Mouse (Mus musculus): Measurements from ENCODE around the gene Kcnh6. TPM values are rescaled to one million over a fixed set of nuclear protein-coding genes. Genes with fewer than 3 reads are reported as not detected.

Gene Kcnh6
- polyA plus RNA-seq, 1 experiment from 2014 or later, result 2.2 TPM

DNA sequence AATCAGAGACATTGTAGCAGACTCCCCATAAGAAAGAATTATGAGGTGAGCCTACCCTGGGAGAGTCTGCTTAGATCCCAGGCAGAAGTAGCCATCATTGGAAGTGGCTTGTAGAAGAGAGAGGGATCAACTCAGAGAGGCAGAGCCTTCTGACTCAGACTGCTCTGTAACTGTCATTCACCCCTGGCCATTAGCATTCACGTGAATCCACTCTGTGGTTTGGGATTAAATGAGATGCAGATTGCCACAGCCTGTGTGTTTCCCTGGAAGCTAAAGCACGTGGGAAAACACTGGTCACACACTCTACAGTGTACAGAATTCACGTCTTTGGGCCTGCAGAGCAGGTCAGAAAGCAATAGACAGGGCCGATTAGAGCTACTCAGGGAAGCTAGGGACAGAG is 23.5 kb upstream of the Kcnh6 start:
- Histone ChIP-seq H3K4me1 (replicated peaks) (no peaks in the 10 kb centered on the region), H3K9ac (no peak overlapping the region), H3K36me3 (no peaks in the 10 kb centered on the region), H3K27me3 (replicated peaks) (no peaks in the 10 kb centered on the region), H3K27ac (no peak overlapping the region), H3K4me3 (replicated peaks) (no peak overlapping the region), H3K9me3 (no peaks in the 10 kb centered on the region), H3K4me2 (replicated peaks) (no peak overlapping the region)
- 77% methylated on average over 4 of the region's 4 CpGs for WGBS
- no peak for ATAC-seq

DNA sequence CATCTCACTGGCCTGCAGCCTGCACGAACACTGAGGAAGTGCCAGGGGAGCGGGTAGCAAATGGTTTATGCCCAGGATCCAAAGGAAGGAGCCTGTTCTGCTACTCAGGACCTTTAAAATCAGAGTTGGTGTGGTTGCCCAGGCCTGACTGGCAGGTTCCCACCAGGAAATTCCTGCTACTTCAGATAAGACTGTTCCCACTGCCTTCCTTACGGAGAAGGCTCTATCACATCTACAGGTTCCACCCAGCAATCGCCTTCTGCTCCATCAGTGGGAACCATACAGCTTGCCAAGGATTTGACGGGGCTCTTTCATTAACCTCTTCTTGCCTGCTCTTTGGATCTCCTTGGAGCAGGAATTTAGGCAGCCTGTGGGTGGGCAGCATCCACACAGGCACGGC is 20.5 kb upstream of the Kcnh6 start:
- Histone ChIP-seq H3K4me3 (replicated peaks) (no peak overlapping the region), H3K9me3 (no peaks in the 10 kb centered on the region), H3K27me3 (replicated peaks) (no peaks in the 10 kb centered on the region), H3K4me2 (replicated peaks) (no peak overlapping the region), H3K4me1 (replicated peaks) (no peaks in the 10 kb centered on the region), H3K9ac (no peak overlapping the region), H3K27ac (no peak overlapping the region), H3K36me3 (no peaks in the 10 kb centered on the region)
- ATAC-seq, result no peak
- 74% methylated on average over 6 of the region's 6 CpGs for WGBS

DNA sequence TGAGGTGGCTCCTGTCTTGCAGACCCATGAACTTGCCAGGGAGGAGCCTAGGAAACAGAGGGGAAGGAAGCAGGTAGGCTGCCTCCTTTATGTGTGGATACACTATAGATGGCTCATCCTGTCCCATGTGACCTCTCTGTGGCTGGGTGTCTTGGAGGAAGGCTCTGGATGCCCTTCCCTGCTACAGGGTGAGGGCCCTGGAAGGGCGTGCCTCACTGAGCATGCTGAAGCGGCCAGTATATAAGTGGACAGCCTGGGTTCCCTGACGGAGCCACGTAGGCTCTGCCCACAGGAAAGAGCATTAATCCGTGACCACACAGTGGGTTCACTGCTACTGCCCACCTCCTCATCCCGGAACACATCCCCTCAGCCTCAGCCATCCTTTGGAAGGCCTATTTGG is 18.5 kb upstream of the Kcnh6 start:
- H3K27ac ChIP-seq, result no peak overlapping the region
- no peak for ATAC-seq
- H3K4me1 ChIP-seq (replicated peaks), result no peaks in the 10 kb centered on the region
- no peaks in the 10 kb centered on the region for H3K9me3 ChIP-seq
- no peaks in the 10 kb centered on the region for H3K36me3 ChIP-seq
- no peaks in the 10 kb centered on the region for H3K27me3 ChIP-seq (replicated peaks)
- H3K9ac ChIP-seq, result no peak overlapping the region
- H3K4me2 ChIP-seq (replicated peaks), result no peak overlapping the region
- 76% methylated on average over 6 of the region's 6 CpGs for WGBS
- H3K4me3 ChIP-seq (replicated peaks), result no peak overlapping the region

DNA sequence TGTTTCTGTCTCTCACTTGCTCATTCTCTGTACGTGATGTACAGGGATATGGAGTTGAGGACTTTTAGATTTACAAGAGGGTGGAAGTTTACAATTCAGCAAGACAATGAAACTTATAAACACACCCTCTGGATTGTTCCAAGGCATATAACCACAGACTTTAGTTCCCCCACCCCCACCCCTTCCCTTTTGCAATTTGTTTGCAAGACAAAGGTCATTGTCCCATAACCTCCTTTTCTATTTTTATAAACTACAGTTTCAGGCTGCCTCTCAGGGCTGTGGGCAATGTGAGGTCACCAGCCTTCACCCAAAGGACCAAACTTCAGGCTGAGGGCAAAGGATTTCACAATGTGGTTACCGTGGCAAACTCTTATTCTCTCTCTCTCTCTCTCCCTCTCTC is 17.7 kb upstream of the Kcnh6 start:
- Histone ChIP-seq H3K9me3 (no peaks in the 10 kb centered on the region), H3K36me3 (no peaks in the 10 kb centered on the region), H3K27ac (no peak overlapping the region), H3K9ac (no peak overlapping the region), H3K4me1 (replicated peaks) (no peaks in the 10 kb centered on the region), H3K27me3 (replicated peaks) (no peaks in the 10 kb centered on the region), H3K4me3 (replicated peaks) (no peak overlapping the region), H3K4me2 (replicated peaks) (no peak overlapping the region)
- no peak for ATAC-seq
- WGBS, result 63% methylated on average over 2 of the region's 2 CpGs

DNA sequence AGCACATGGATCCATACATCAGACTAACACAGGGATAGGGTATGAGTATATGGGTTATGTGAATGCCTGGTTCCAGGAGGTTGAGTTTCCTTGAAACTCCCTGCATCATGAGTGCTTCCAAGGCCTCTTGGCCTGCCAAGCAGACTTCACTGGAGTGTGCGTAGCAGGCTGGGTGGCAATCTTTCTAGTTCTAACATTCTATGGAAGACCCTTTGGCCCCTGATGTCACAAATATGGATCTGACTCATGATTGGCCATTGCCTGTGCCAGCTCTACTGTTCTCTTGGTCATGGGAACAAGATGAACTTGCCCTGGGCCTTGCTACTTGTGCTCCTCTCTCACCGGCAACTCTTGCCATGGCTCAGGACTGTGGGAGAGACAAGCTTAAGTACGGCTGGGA is 13.5 kb upstream of the Kcnh6 start, which contains the start of gene Ace3:
Ace3 (plus strand) TSS at position 301 of the 400 bp plus-strand sequence.
- Histone ChIP-seq H3K4me1 (replicated peaks) (no peaks in the 10 kb centered on the region), H3K27me3 (replicated peaks) (no peaks in the 10 kb centered on the region), H3K4me3 (replicated peaks) (no peak within 1 kb of the TSS), H3K4me2 (replicated peaks) (no peak within 1 kb of the TSS), H3K36me3 (no peaks in the 10 kb centered on the region), H3K27ac (no peak within 1 kb of the TSS), H3K9ac (no peak within 1 kb of the TSS), H3K9me3 (no peaks in the 10 kb centered on the region)
- 93% methylated on average over 3 of the region's 3 CpGs for WGBS
- no peak for ATAC-seq

DNA sequence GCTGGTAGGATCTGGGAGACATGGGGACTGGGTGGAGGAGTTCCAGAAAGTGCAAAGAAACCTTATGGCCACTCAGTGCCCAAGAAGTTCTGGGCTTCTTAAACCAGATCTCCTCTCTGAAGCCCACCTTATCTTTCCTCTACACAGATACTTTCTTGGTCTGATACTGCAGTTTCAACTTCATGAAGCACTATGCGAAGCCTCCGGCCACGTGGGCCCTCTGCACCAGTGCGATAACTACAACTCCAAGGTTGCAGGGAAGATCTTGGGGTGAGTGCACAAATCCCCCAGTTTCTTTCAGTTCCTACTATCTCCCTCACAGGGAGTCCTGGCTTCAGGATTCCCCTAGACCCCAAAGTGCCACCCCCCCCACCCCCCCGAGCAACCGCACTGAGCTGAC is 7.9 kb upstream of the Kcnh6 start:
- ATAC-seq, result no peak
- no peak overlapping the region for H3K9ac ChIP-seq
- no peak overlapping the region for H3K4me2 ChIP-seq (replicated peaks)
- 93% methylated on average over 6 of the region's 6 CpGs for WGBS
- H3K9me3 ChIP-seq, result no peaks in the 10 kb centered on the region
- no peak overlapping the region for H3K27ac ChIP-seq
- no peaks in the 10 kb centered on the region for H3K27me3 ChIP-seq (replicated peaks)
- H3K36me3 ChIP-seq, result no peaks in the 10 kb centered on the region
- H3K4me1 ChIP-seq (replicated peaks), result 0 out of 2 replicates have a peak, but pooled peaks cover 6% of the 10 kb centered on the region
- no peak overlapping the region for H3K4me3 ChIP-seq (replicated peaks)

DNA sequence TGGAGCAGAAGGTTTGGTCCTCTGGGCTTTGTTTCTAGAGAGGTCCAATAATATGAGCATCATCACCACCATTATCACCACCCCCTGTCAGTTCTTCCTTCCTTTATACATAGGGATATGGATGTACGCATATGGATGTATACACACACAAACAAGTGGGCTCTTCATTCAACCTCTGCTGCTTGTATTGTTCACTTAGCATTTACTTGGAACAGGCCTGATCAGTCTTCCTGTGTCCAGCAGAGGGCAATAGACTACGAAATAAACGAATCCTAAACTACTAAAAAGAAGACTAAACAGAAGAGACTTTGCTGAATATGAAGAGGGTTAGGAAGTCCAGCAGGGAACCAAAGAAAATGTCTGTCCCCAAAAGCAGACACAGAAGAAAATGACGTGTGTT is 6.2 kb upstream of the Kcnh6 start:
- Histone ChIP-seq H3K9ac (no peak overlapping the region), H3K4me3 (replicated peaks) (no peak overlapping the region), H3K9me3 (no peaks in the 10 kb centered on the region), H3K27ac (no peak overlapping the region), H3K36me3 (no peaks in the 10 kb centered on the region), H3K4me1 (replicated peaks) (peaks cover 18% of the 10 kb centered on the region), H3K4me2 (replicated peaks) (no peak overlapping the region), H3K27me3 (replicated peaks) (no peaks in the 10 kb centered on the region)
- no peak for ATAC-seq
- 44% methylated on average over 4 of the region's 4 CpGs for WGBS

DNA sequence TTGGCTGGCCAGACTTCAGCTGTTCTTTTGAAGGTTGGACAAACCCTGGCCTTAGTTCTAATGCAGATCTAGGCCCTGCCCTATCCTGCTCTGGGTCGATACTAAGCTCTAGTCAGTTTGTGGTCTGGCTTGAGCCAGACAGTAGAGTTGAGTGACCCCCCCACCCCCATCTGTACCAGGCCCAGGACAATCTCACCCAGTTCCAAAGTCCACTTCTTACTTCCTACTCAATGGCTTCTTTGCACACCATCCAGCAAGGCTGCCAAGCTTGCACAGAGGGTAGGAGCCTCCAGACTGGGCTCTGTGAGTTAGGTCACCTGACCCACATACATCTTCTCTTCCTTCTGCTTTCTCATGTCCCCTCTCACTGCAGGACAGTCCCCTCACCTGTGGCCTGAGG is 3.3 kb upstream of the Kcnh6 start:
- ATAC-seq, result peak; percentile 10; the same call in 1 of the 2 replicates
- Histone ChIP-seq H3K27me3 (replicated peaks) (no peaks in the 10 kb centered on the region), H3K27ac (no peak overlapping the region), H3K9me3 (no peaks in the 10 kb centered on the region), H3K4me1 (replicated peaks) (peaks cover 21% of the 10 kb centered on the region), H3K4me2 (replicated peaks) (no peak overlapping the region), H3K9ac (no peak overlapping the region), H3K4me3 (replicated peaks) (no peak overlapping the region), H3K36me3 (no peaks in the 10 kb centered on the region)
- 71% methylated on average over 1 of the region's 1 CpGs for WGBS

DNA sequence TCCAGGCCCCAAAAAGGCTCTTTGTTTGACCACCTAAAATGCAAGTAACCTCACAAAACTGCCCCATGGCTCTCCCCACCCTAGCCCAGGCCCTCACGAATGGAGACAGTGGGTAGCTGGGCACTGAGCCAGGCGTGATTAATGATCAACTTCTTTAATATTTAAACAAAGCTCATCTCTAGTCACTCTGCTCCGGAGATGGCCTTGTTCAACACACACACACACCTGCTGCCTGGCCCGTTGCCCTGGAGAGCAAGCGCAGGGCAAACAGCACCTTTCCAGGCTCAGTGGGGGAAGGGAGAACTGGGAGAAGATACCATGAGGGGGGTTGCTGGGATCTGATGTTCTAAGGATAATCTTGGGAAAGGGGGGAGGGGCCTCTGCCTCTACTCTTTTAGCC is 2.0 kb upstream of the Kcnh6 start:
- Histone ChIP-seq H3K9ac (no peak overlapping the region), H3K27me3 (replicated peaks) (no peaks in the 10 kb centered on the region), H3K4me3 (replicated peaks) (no peak overlapping the region), H3K4me1 (replicated peaks) (peaks cover 21% of the 10 kb centered on the region), H3K36me3 (no peaks in the 10 kb centered on the region), H3K9me3 (no peaks in the 10 kb centered on the region), H3K4me2 (replicated peaks) (no peak overlapping the region; the same call in 1 of the 2 replicates), H3K27ac (no peak overlapping the region)
- peak; percentile 72 for ATAC-seq
- 17% methylated on average over 5 of the region's 5 CpGs for WGBS

DNA sequence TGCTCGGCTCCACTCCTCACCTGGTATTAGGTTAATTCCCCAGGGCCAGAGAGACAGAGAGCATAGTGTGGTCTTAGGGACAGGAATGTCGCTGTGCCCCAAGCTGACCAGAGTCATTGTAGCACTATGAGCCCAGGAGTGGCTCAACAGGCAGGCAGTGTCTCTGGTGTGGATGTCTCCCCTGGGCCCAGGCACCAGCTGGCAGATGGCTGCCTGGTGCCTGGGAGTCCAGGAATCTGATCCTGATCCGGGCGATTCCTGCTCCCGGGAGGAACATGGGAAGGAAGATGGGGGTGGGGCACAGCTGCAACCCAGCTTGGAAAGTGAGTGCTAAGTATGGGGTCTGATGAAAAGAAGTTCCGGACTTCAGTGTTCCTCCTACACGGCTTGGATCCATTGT is 4.8 kb downstream of the Kcnh6 start:
- WGBS, result 57% methylated on average over 7 of the region's 7 CpGs
- Histone ChIP-seq H3K27ac (no peak overlapping the region), H3K4me1 (replicated peaks) (0 out of 2 replicates have a peak, but pooled peaks cover 3% of the 10 kb centered on the region), H3K27me3 (replicated peaks) (no peaks in the 10 kb centered on the region), H3K4me3 (replicated peaks) (no peak overlapping the region), H3K9me3 (no peaks in the 10 kb centered on the region), H3K9ac (no peak overlapping the region), H3K36me3 (no peaks in the 10 kb centered on the region), H3K4me2 (replicated peaks) (no peak overlapping the region)
- no peak for ATAC-seq

DNA sequence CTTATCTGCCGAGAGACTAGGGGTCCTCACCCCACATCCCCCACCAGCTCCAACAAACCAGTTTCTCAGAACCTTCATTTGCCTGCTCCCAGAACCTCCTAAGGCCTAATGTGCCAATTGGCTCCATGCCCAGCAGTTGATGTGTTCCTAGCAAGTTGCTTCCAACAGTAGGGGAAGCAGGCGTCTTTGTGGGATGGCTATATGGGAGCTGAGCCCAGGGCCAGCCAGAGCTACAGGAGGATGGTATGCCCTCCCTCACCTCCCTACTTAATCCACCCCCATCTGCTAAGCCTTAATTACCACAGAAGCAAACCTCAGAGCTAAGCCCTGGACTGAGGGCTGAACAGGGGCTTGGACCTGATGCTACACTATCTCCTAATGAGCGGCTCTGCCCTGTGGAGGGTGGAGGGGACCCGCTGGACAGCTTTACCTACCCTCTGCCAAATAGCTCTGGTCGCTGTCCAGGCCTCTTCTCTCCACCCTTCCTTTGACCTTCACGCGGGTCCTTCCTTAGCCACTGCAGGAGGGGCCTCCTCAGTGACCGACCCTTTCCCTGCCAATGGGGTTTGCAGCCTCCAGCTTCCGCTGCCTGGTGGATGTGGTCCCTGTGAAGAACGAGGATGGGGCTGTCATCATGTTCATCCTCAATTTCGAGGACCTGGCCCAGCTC is 5.8 kb downstream of the Kcnh6 start:
- Histone ChIP-seq H3K9me3 (no peaks in the 10 kb centered on the region), H3K4me2 (replicated peaks) (no peak overlapping the region), H3K4me1 (replicated peaks) (no peaks in the 10 kb centered on the region), H3K4me3 (replicated peaks) (no peak overlapping the region), H3K9ac (no peak overlapping the region), H3K27ac (no peak overlapping the region), H3K36me3 (no peaks in the 10 kb centered on the region), H3K27me3 (replicated peaks) (no peaks in the 10 kb centered on the region)
- WGBS, result 58% methylated on average over 11 of the region's 11 CpGs
- no peak for ATAC-seq

DNA sequence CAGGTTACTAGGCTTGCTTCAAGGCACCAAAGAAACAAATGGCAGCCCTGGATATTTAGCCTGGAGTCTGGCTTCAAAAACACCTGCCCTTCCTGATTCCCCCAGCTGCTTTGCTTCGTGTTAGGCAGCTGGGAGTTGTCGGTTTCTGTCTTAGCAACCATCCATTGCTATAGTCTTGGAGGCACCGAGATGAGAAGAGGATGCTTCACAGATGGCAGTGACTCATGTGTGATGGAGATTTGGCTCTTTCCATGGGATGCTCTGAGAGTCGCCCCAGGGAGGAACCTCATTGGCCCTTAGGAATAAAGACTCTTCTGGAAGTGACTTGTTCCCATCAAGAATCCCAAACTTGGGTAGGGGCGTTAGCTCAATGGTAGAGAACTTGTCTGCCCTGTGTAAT is 8.5 kb downstream of the Kcnh6 start:
- Histone ChIP-seq H3K9me3 (no peaks in the 10 kb centered on the region), H3K4me2 (replicated peaks) (no peak overlapping the region)
- WGBS, result 73% methylated on average over 5 of the region's 5 CpGs

DNA sequence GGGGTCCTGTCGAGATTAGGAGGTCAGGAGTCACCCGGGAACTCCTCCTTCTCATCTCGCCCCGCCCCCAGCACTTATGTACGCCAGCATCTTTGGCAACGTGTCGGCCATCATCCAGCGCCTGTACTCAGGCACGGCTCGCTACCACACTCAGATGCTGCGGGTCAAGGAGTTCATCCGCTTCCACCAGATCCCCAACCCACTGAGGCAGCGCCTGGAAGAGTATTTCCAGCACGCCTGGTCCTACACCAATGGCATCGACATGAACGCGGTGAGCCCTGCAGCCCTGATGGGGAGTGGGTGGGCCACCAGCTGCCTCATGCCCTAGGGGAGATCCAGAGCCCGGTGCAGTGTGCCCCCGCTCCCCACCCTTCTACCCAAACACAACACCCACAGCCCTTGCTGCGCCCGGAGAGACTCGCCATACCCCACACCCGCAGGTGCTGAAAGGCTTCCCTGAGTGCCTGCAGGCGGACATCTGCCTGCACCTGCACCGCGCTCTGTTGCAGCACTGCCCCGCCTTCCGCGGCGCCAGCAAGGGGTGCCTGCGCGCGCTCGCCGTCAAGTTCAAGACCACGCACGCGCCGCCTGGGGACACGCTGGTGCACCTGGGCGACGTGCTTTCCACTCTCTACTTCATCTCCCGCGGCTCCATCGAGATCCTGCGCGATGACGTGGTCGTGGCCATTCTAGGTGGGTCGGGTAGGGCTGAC is 12.3 kb downstream of the Kcnh6 start:
- peak; percentile 64 for ATAC-seq
- Histone ChIP-seq H3K27ac (no peak overlapping the region), H3K27me3 (replicated peaks) (peaks cover 12% of the 10 kb centered on the region), H3K9ac (peak overlapping the region; percentile 28), H3K4me2 (replicated peaks) (peak overlapping the region; percentile 80), H3K4me3 (replicated peaks) (peak overlapping the region; percentile 35), H3K4me1 (replicated peaks) (peaks cover 6% of the 10 kb centered on the region), H3K36me3 (no peaks in the 10 kb centered on the region), H3K9me3 (no peaks in the 10 kb centered on the region)
- WGBS, result 1% methylated on average over 50 of the region's 50 CpGs

More for the DNA sequence above, 8.5 kb downstream of the Kcnh6 start:
- ATAC-seq, result no peak
- Histone ChIP-seq H3K27me3 (replicated peaks) (peaks cover 12% of the 10 kb centered on the region), H3K4me1 (replicated peaks) (peaks cover 6% of the 10 kb centered on the region), H3K36me3 (no peaks in the 10 kb centered on the region), H3K4me3 (replicated peaks) (no peak overlapping the region), H3K9ac (no peak overlapping the region), H3K27ac (no peak overlapping the region)

All from intestine, embryonic 15.5 days (tissue).